Mouse (Mus musculus) right cerebral cortex, postnatal 10 days (tissue): ENCODE results near the gene Nop16.

Experiments
- DNase-seq, 2 experiments: peaks; one replicate each; pipeline ENCODE4 v3.0.0; 2021; ENCODE audit warnings: low spot score in 2 of 2

Gene Nop16

GRCm38 (mm10) chr13:54560608-54561007, 29.3 kb downstream of the Nop16 start:
- DNase-seq, result no peak

GRCm38 (mm10) chr13:54559656-54560055, 30.2 kb downstream of the Nop16 start:
- DNase-seq, result no peak

GRCm38 (mm10) chr13:54557652-54558051, 32.2 kb downstream of the Nop16 start:
- no peak for DNase-seq

GRCm38 (mm10) chr13:54556796-54557195, 33.1 kb downstream of the Nop16 start:
- no peak for DNase-seq

- no peak for DNase-seq
Observed at GRCm38 (mm10) chr13:54556176-54556575, 33.7 kb downstream of the Nop16 start.

- DNase-seq, result no peak
Observed at GRCm38 (mm10) chr13:54548036-54548435, 41.9 kb downstream of the Nop16 start.
